Mouse (Mus musculus): ENCODE results near the gene Sytl2.

Gene Sytl2

GRCm38 (mm10) chr7:90301942-90302646, at the start of gene Sytl2:
TSS of gene Sytl2 (plus strand) at chr7:90302252.
- in situ Hi-C loops (cut with MboI; ENCODE audit: low sequenced_read_pairs): no loop called here

- in situ Hi-C loops (cut with MboI; ENCODE audit: low sequenced_read_pairs): no loop called here
Measured at GRCm38 (mm10) chr7:90252946-90253345, 49.1 kb upstream of the Sytl2 start.

GRCm38 (mm10) chr7:90258701-90259100, 43.4 kb upstream of the Sytl2 start:
- in situ Hi-C loops (cut with MboI; ENCODE audit: low sequenced_read_pairs): no loop called here

- in situ Hi-C loops (cut with MboI; ENCODE audit: low sequenced_read_pairs): no loop called here
Measured at GRCm38 (mm10) chr7:90259899-90260298, 42.2 kb upstream of the Sytl2 start.

GRCm38 (mm10) chr7:90261902-90262599, 40.0 kb upstream of the Sytl2 start:
- in situ Hi-C loops (cut with MboI; ENCODE audit: low sequenced_read_pairs): no loop called here

- in situ Hi-C loops (cut with MboI; ENCODE audit: low sequenced_read_pairs): no loop called here
Measured at GRCm38 (mm10) chr7:90265289-90265970, 36.6 kb upstream of the Sytl2 start, which contains the start of gene Ccdc83. TSS of gene Ccdc83 (minus strand) at chr7:90265777.

GRCm38 (mm10) chr7:90270141-90270540, 31.9 kb upstream of the Sytl2 start:
- in situ Hi-C loops (cut with MboI; ENCODE audit: low sequenced_read_pairs): loop anchor here (10.0 kb wide), 1 partner anchor 275 kb away; no protein-coding TSS in a partner anchor

- in situ Hi-C loops (cut with MboI; ENCODE audit: low sequenced_read_pairs): loop anchor here (10.0 kb wide), 1 partner anchor 280 kb away; no protein-coding TSS in a partner anchor
Measured at GRCm38 (mm10) chr7:90274561-90275100, 27.4 kb upstream of the Sytl2 start.

GRCm38 (mm10) chr7:90277246-90277645, 24.8 kb upstream of the Sytl2 start:
- in situ Hi-C loops (cut with MboI; ENCODE audit: low sequenced_read_pairs): loop anchor here (10.0 kb wide), 1 partner anchor 282 kb away; no protein-coding TSS in a partner anchor

GRCm38 (mm10) chr7:90277769-90278168, 24.3 kb upstream of the Sytl2 start:
- in situ Hi-C loops (cut with MboI; ENCODE audit: low sequenced_read_pairs): loop anchor here (10.0 kb wide), 1 partner anchor 283 kb away; no protein-coding TSS in a partner anchor

- in situ Hi-C loops (cut with MboI; ENCODE audit: low sequenced_read_pairs): loop anchor here (10.0 kb wide), 1 partner anchor 284 kb away; no protein-coding TSS in a partner anchor
Measured at GRCm38 (mm10) chr7:90279136-90279535, 22.9 kb upstream of the Sytl2 start.

GRCm38 (mm10) chr7:90280274-90280875, 21.7 kb upstream of the Sytl2 start:
- in situ Hi-C loops (cut with MboI; ENCODE audit: low sequenced_read_pairs): no loop called here

- in situ Hi-C loops (cut with MboI; ENCODE audit: low sequenced_read_pairs): no loop called here
Measured at GRCm38 (mm10) chr7:90280878-90281277, 21.2 kb upstream of the Sytl2 start.

- in situ Hi-C loops (cut with MboI; ENCODE audit: low sequenced_read_pairs): no loop called here
Measured at GRCm38 (mm10) chr7:90281759-90282546, 20.1 kb upstream of the Sytl2 start.

- in situ Hi-C loops (cut with MboI; ENCODE audit: low sequenced_read_pairs): no loop called here
Measured at GRCm38 (mm10) chr7:90282786-90283185, 19.3 kb upstream of the Sytl2 start.

- in situ Hi-C loops (cut with MboI; ENCODE audit: low sequenced_read_pairs): no loop called here
Measured at GRCm38 (mm10) chr7:90284793-90285192, 17.3 kb upstream of the Sytl2 start.

- in situ Hi-C loops (cut with MboI; ENCODE audit: low sequenced_read_pairs): no loop called here
Measured at GRCm38 (mm10) chr7:90291885-90292284, 10.2 kb upstream of the Sytl2 start.

GRCm38 (mm10) chr7:90302647-90303552, 848 bp downstream of the Sytl2 start:
- in situ Hi-C loops (cut with MboI; ENCODE audit: low sequenced_read_pairs): no loop called here

- in situ Hi-C loops (cut with MboI; ENCODE audit: low sequenced_read_pairs): no loop called here
Measured at GRCm38 (mm10) chr7:90306079-90306478, 4.0 kb downstream of the Sytl2 start.

Measured in CH12F3 (cell line).